In the genomic region with DNA sequence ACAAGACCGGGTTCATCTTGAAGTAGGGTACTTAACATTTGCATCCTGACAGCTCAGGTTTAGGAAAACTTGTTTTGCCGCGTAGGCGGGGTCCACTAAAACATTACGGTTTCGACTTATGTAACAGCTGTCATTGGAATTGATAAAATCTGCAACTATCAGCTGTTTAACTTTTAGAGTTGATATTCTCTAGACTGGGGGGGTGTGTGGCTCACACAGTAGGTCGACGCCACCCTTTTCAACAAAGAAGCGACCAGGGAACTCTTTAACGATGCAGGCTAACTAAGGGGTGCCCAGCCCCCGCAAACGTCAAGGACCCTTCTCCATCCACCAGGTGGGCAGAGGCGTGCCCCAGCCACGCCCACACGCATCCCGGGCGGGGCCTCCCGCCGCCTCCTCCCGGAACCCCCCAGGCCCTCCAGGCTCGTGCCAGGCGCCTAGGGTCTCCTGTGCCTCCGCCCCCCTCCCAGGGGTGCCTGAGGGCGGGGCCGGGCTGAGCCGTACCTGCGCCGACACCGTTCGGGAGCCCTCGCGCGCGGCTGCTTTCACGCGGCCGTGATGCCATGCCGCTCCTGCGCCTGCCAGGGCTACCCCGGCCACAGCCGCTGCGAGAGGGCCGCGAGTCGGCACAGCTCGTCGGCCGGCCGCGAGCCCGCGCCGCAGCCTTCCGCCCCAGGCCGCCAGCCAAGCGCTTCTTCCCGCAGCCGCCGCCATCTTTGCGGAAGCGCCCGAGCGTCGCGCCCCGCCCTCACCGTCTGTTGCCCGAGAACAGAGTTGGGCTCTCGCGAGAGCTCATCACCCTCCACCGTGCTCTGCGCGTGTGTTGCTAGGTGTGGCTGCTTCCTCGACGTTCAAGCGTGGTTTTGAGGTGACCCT, we compare ENCODE assay signal across 8 mouse cellular contexts. TPM values are rescaled to one million over a fixed set of nuclear protein-coding genes. Genes with fewer than 3 reads are reported as not detected.
DNase-seq lines count a peak whose midpoint lies in the region; ATAC-seq and TF ChIP-seq lines count a peak whose summit lies in the region.

Gene Micu2, minus strand, starts transcription at position 737 of the 876 bp plus-strand sequence.

- H3K9ac ChIP-seq in heart, embryonic 12.5 days, result peak within 1 kb of the TSS; percentile 99
- peak within 1 kb of the TSS; percentile 89 for H3K9ac ChIP-seq in kidney, postnatal 0 days (ENCODE audit: low read depth, low read length)
- H3K9ac ChIP-seq in liver, embryonic 12.5 days, result peak within 1 kb of the TSS; percentile 93
- peak within 1 kb of the TSS; percentile 80 for H3K9ac ChIP-seq in stomach, embryonic 15.5 days

- peak within 1 kb of the TSS; percentile 90 for H3K4me2 ChIP-seq in heart, embryonic 12.5 days
- peak within 1 kb of the TSS; percentile 81 for H3K4me2 ChIP-seq in kidney, postnatal 0 days (ENCODE audit: low read length)
- peak within 1 kb of the TSS; percentile 92 for H3K4me2 ChIP-seq in liver, embryonic 12.5 days
- H3K4me2 ChIP-seq in stomach, embryonic 15.5 days, result peak within 1 kb of the TSS; percentile 89

- ATAC-seq in erythroid progenitor cell, adult 5-6 weeks (replicated peaks; ENCODE audit: low FRiP score, poor library complexity, severe bottlenecking), result peak; percentile 98
- peak; percentile 91 for ATAC-seq in heart, embryonic 12.5 days (ENCODE audit: insufficient number of reproducible peaks, low FRiP score)
- peak; percentile 96 for ATAC-seq in kidney, postnatal 0 days (replicated peaks; ENCODE audit: low FRiP score, low read depth)
- ATAC-seq in liver, embryonic 12.5 days, result peak; percentile 89
- ATAC-seq in stomach, embryonic 15.5 days (ENCODE audit: insufficient read depth, low FRiP score, low read depth), result peak; percentile 91

- no peaks in the 10 kb centered on the region for H3K9me3 ChIP-seq in heart, embryonic 12.5 days (replicated peaks)
- no peaks in the 10 kb centered on the region for H3K9me3 ChIP-seq in kidney, postnatal 0 days (replicated peaks; ENCODE audit: low read length)
- H3K9me3 ChIP-seq in liver, embryonic 12.5 days (replicated peaks), result 0 out of 2 replicates have a peak, but pooled peaks cover 6% of the 10 kb centered on the region
- H3K9me3 ChIP-seq in stomach, embryonic 15.5 days, result no peaks in the 10 kb centered on the region

- peaks cover 12% of the 10 kb centered on the region for H3K4me1 ChIP-seq in heart, embryonic 12.5 days (replicated peaks)
- no peaks in the 10 kb centered on the region for H3K4me1 ChIP-seq in kidney, postnatal 0 days (replicated peaks; ENCODE audit: insufficient read depth, low read length)
- peaks cover 32% of the 10 kb centered on the region for H3K4me1 ChIP-seq in liver, embryonic 12.5 days
- H3K4me1 ChIP-seq in stomach, embryonic 15.5 days, result peaks cover 4% of the 10 kb centered on the region; the same call in 1 of the 2 replicates

- peak; percentile 95 for DNase-seq in CD4-positive helper T cell, adult 2 months (ENCODE audit: low read depth, low spot score)
- peak; percentile 79 for DNase-seq in brain, embryonic 18.5 days (ENCODE audit: low read depth, low spot score)
- DNase-seq in kidney, postnatal 0 days (ENCODE audit: low spot score), result peak; percentile 93
- peak; percentile 78 to 86 for DNase-seq in natural killer cell, adult 2 months (ENCODE audit: low spot score in 2 of 2)

- no peaks in the 10 kb centered on the region for H3K27me3 ChIP-seq in heart, embryonic 12.5 days (replicated peaks)
- H3K27me3 ChIP-seq in kidney, postnatal 0 days (ENCODE audit: insufficient read depth, low read length), result no peaks in the 10 kb centered on the region
- H3K27me3 ChIP-seq in liver, embryonic 12.5 days (replicated peaks), result no peaks in the 10 kb centered on the region
- H3K27me3 ChIP-seq in stomach, embryonic 15.5 days (replicated peaks), result no peaks in the 10 kb centered on the region

- H3K4me3 ChIP-seq in heart, embryonic 12.5 days, result peak within 1 kb of the TSS; percentile 99
- H3K4me3 ChIP-seq in kidney, postnatal 0 days (replicated peaks; ENCODE audit: low read depth, low read length), result peak within 1 kb of the TSS; percentile 75
- peak within 1 kb of the TSS; percentile 99 for H3K4me3 ChIP-seq in liver, embryonic 12.5 days
- H3K4me3 ChIP-seq in stomach, embryonic 15.5 days (replicated peaks), result peak within 1 kb of the TSS; percentile 97

- peak within 1 kb of the TSS; percentile 81 for H3K27ac ChIP-seq in heart, embryonic 12.5 days (ENCODE audit: poor library complexity, severe bottlenecking)
- H3K27ac ChIP-seq in kidney, postnatal 0 days, result peak within 1 kb of the TSS; percentile 79
- peak within 1 kb of the TSS; percentile 86 for H3K27ac ChIP-seq in liver, embryonic 12.5 days
- H3K27ac ChIP-seq in stomach, embryonic 15.5 days, result peak within 1 kb of the TSS; percentile 80

- WGBS in heart, embryonic 12.5 days, result 2% methylated on average over 76 of the region's 76 CpGs
- 2% methylated on average over 74 of the region's 76 CpGs for WGBS in kidney, postnatal 0 days
- 2% methylated on average over 76 of the region's 76 CpGs for WGBS in liver, embryonic 12.5 days (ENCODE audit: insufficient replicate concordance)
- 2% methylated on average over 76 of the region's 76 CpGs for WGBS in stomach, embryonic 15.5 days

- H3K36me3 ChIP-seq in heart, embryonic 12.5 days, result peaks cover 5% of the 10 kb centered on the region; the same call in 1 of the 2 replicates
- no peaks in the 10 kb centered on the region for H3K36me3 ChIP-seq in kidney, postnatal 0 days (ENCODE audit: insufficient read depth, low read length)
- no peaks in the 10 kb centered on the region; the same call in 1 of the 2 replicates for H3K36me3 ChIP-seq in liver, embryonic 12.5 days
- no peaks in the 10 kb centered on the region for H3K36me3 ChIP-seq in stomach, embryonic 15.5 days

- TF ChIP-seq CTCF in kidney, postnatal 0 days (IDR thresholded peaks at IDR 0.05; ENCODE audit: low read depth), result no peak

RNA-seq across cellular contexts. Expression of gene Micu2, which starts in this region (rescaled TPM):
- total RNA-seq in erythroid progenitor cell, adult 5-6 weeks (2015; ENCODE audit: low replicate concordance), result 14.3 and 26.7 TPM in 2 replicates
- total RNA-seq in erythroid progenitor cell, adult 5-6 weeks (2017; ENCODE audit: low replicate concordance), result 39.6 and 45.7 TPM in 2 replicates
- 103 and 106 TPM in 2 replicates for polyA plus RNA-seq in heart, embryonic 12.5 days (2016; fragmentation: Nextera tagmentation; extraction: Ambion mirVana)
- 84.4 and 87.0 TPM in 2 replicates for polyA plus RNA-seq in kidney, postnatal 0 days (2015; fragmentation: Nextera tagmentation; extraction: Ambion mirVana)
- polyA plus RNA-seq in liver, embryonic 12.5 days (2016; fragmentation: Nextera tagmentation; extraction: Ambion mirVana), result 49.9 and 51.5 TPM in 2 replicates
- polyA plus RNA-seq in stomach, embryonic 15.5 days (2015; fragmentation: Nextera tagmentation; extraction: Ambion mirVana), result 86.2 and 88.4 TPM in 2 replicates

Comparison
In these comparisons a context has a peak if more than half of its experiments do, and no peak if none do; other contexts are left out.
1. Peak in every context shown above with its lines: DNase-seq, ATAC-seq, H3K4me3 ChIP-seq and H3K27ac ChIP-seq.